Mouse (Mus musculus): Measurements from ENCODE around the gene Pcca.

Pcca gene

DNA sequence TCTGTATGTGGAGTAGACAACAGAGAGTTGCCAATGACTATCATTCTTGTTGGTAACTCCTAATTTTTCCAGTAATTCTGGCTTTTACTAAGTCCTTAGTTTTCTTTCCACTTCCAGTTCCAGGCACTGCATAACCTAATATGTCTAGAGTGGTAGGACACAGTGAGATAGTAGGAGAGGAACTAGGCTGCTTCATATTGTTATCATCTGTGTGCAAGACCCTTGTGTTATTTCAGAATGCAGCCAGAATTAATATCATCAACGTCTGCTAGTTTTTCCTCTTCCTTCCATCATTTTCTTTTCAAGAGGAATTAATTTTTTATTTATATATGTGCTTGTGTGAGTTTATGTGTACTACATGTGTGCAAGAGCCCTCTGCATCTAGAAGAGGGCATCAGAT, 114.1 kb downstream of the Pcca start:
- no peak for DNase-seq (ENCODE audit: low read depth)

DNA sequence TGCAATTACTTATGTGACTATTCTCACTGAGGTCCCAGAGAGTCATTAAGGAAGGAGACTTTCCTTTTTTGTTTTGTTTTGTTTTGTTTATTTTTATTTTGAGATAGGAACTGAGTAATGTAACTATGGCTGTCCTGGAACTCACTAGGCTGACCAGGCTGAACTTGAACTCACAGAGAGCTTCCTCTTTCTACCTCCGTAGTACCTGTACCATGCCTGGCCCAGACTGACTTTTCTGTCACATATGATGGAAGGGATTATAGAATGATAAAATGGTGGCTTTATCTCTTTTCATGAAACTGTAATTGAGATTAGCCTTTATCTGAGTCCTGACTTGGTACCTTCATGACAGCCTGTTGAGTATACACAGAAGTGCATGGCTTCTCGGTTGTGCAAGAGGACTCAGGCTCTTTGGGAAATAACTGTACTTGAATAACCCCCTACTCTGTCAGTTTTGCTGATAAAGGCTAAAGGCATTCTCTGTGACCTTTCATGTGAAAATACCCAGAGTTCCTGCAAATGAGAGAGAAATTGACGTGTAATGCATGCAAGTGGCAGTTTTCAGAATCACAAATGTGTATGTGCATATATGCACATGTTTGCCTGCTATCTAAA, 115.3 kb downstream of the Pcca start:
- no peak for DNase-seq (ENCODE audit: low read depth)

DNA sequence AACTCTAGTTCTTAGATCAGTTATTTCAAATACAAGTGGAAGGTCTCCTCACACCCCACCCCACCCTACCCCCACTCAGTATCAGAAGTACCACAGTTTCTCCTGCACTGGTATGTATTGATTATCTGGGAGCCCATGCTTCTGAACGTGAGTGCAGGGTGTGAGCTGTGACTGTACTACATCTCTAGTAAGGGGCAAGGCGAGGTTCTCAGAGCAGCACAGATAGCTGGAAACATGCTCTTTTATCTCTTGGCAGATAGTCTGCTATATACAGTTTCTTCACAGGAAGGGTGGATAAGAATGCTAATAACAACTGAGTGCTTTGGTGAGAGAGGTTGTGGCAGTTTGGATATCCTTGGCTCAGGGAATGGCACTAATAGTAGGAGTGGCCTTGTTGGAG, 117.6 kb downstream of the Pcca start:
- DNase-seq (ENCODE audit: low read depth): no peak

GRCm38 (mm10) chr14:122675661-122676060, 141.5 kb downstream of the Pcca start:
- DNase-seq (ENCODE audit: low read depth): no peak

GRCm38 (mm10) chr14:122683645-122684044, 149.5 kb downstream of the Pcca start:
- no peak for DNase-seq (ENCODE audit: low read depth)

GRCm38 (mm10) chr14:122684250-122684649, 150.1 kb downstream of the Pcca start:
- no peak for DNase-seq (ENCODE audit: low read depth)

- no peak for DNase-seq (ENCODE audit: low read depth)
Measured at GRCm38 (mm10) chr14:122684811-122685210, 150.7 kb downstream of the Pcca start.

DNA sequence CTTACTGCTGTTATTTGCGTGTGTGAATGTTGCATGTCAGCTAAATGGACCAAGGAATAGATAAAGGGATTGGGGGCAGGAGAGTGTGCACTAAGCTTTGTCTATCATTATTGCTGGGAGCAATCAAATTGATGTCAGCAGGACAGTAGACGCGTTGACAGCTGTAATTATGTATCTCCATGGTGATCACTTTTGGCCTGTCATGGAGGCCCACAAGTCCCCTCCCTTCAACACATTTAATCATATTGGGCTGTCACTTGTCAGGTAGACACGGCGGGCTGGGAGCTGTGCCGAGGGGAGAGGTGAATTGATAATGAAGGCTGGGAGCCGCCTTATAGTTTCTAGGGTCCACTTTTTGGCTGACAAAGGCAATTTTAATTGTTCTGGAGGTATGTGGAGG, 153.3 kb downstream of the Pcca start:
- DNase-seq (ENCODE audit: low read depth): no peak

- no peak for DNase-seq (ENCODE audit: low read depth)
Measured at GRCm38 (mm10) chr14:122688378-122688777, 154.3 kb downstream of the Pcca start.

- no peak for DNase-seq (ENCODE audit: low read depth)
Measured at GRCm38 (mm10) chr14:122689136-122689815, 155.2 kb downstream of the Pcca start.

DNA sequence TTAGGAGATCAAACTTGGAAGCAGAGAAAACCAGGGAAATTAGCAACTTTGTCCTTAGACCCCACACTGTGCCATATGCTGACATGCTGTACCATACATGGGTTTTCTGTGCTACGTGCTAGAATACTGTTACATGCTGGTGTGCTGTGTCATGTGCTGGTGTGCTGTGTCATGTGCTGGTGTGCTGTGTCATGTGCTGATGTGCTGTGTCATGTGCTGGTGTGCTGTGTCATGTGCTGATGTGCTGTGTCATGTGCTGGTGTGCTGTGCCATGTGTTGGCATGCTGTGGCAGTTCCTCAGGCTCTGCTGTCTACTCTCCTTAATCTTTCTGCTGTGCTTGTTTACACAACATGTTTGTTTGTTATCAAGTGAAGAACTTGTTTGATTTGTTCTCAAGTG, 157.4 kb downstream of the Pcca start:
- no peak for DNase-seq (ENCODE audit: low read depth)

- no peak for DNase-seq (ENCODE audit: low read depth)
Measured at GRCm38 (mm10) chr14:122700333-122700732, 166.2 kb downstream of the Pcca start.

DNA sequence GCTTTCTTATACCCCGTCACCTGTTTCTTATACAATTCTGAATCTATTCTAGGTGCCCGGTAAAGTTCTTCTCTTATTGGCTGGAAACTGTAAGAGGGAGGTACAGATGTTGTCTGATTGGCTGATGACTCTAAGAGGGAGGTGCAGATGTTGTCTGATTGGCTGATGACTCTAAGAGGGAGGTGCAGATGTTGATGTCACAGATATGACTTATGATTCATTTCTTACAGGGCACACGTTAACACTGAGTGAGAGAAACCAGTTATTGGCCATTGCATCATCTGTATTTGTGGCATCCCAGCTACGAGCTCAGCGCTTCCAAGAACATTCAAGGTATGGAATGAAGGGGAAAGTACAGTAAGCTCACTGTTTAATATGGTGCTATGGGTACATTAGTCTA, 179.7 kb downstream of the Pcca start:
- no peak for DNase-seq (ENCODE audit: low read depth)

DNA sequence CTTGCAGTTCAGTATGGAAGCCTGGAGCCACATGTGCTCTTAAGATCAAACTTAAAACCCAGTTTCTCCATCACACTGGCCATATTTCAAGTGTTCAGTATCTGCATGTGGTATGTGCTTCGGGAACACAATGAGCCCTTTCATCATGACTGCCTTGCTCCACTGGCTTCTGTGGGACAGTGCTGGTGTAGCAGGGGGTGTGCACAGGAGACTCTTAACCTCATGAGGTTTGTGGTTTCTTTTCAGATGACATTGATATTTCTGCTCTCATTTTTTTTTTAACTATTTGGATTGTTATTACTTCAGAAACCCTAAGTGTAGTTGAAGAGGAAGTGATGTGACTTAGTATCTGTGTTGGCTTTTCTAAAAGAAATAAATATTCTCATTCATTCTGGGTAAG, 180.8 kb downstream of the Pcca start:
- peak; percentile 9 for DNase-seq (ENCODE audit: low read depth)

GRCm38 (mm10) chr14:122716057-122716456, 181.9 kb downstream of the Pcca start:
- peak; percentile 3 for DNase-seq (ENCODE audit: low read depth)

- DNase-seq (ENCODE audit: low read depth): no peak
Measured at GRCm38 (mm10) chr14:122719496-122720080, 185.5 kb downstream of the Pcca start.

GRCm38 (mm10) chr14:122720989-122721388, 186.9 kb downstream of the Pcca start:
- DNase-seq (ENCODE audit: low read depth): no peak

GRCm38 (mm10) chr14:122721750-122722149, 187.6 kb downstream of the Pcca start:
- no peak for DNase-seq (ENCODE audit: low read depth)

DNA sequence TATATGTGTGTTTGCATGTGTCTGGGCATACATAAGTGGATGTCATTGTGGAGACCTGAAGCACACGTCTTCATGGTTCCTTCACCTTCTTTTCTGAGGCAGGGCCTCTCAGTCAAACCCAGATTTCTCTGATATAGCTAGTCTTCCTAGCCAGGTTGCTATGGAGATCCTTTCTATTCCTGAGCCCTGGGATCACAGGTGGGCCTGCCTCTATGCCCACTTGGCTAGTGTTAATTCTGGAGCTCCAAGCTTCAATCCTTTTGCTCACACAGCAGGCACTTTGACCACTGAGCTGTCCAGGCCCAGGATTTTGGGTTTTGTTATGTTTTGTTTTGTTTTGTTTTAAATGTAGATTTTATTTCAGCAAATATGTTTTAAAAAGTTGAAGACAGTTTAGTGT, 192.3 kb downstream of the Pcca start:
- no peak for DNase-seq (ENCODE audit: low read depth)

DNA sequence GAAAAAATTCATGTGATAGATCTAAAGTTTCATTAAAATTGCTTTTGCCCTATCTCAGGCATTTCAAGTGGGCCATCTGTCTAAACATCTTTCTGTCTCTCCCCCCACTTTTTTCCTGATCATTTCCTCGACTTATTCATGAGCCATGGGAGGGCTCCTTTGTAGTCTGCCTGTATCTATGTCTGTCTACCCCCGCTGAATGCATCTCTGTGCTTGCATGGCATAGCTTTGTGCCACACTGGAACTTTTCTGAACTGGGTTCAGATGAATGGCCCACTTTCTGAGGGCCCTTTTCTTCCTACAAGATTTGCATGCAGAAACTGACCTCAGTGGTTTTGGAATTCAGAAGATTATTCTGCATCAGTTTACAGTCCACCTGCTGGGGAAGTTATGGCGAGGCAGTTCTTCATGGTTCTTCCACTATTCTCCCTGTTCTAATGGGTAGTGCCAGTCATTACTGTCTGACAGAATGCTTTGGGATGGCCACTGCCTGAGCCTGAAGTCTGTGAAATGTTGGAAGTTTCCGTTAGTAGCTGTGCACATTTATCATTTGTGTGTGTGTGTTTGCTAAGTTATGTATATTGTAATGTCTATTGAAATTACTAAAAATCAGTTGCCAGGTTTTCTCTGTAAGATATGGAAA, 195.4 kb downstream of the Pcca start:
- DNase-seq (ENCODE audit: low read depth): no peak

DNA sequence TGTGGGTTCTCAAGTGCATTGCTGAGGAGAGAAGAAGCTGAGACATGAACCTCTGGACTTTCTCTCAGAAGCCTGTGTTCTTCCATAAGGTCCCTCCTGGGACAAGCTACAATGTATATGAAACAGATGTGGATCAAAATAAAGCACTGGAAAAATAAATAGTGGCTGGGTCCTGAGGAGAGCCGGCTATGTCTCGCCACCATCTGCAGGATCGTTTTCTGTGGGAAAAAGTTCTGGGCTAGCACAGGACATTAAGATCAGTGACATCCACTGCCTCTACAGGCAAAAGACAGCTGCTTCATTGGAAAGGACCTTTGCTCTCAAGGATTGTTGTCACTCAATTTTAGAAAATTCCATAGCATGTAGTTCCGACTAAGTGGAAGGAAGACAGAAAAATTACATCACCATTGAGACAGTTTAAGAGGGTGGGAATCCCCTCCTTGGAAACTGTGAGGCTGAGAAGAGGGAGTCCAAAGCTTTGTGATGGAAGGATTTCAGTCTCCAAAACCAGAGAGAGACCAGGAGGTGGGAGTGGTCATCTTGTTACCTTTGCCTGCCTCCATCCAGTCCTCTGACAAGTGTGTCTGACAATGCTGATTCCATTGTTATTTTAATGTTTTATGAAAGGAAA, 196.9 kb downstream of the Pcca start:
- no peak for DNase-seq (ENCODE audit: low read depth)

GRCm38 (mm10) chr14:122736806-122737205, 202.7 kb downstream of the Pcca start:
- peak; percentile 27 for DNase-seq (ENCODE audit: low read depth)

All from NIH3T3 (cell line).